Mouse (Mus musculus) right cerebral cortex, postnatal 4 days (tissue): ENCODE measurements around the gene Egln3.
A peak's percentile ranks its signal among the peaks of the same experiment; 100 is the strongest.

ENCODE experiments used
- DNase-seq: peaks from one replicate; pipeline ENCODE4 v3.0.0-alpha.2; 2022

Gene Egln3

DNA sequence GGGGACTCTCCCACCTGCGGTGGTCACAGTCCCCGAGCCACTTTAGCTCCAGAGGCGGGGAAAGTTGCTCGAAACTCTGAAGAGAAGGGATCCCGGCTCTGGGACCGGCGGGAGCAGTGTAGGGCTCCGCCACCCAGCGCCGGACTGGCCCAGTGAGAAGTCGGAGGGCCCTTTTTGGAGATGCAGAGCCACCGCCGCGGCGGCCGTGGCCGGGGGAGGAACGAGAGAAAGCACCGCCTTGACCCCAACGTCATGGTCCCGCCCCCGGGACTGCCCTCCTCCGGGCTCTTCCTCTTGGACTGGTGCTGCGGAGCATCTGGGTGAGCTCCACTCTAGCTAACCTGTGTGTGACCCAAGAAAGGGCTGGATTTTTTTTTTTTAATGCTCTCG, at the start of gene Egln3:
Gene Egln3 (minus strand): TSS at position 205 of the 390 bp plus-strand sequence.
- peak; percentile 70 for DNase-seq

DNA sequence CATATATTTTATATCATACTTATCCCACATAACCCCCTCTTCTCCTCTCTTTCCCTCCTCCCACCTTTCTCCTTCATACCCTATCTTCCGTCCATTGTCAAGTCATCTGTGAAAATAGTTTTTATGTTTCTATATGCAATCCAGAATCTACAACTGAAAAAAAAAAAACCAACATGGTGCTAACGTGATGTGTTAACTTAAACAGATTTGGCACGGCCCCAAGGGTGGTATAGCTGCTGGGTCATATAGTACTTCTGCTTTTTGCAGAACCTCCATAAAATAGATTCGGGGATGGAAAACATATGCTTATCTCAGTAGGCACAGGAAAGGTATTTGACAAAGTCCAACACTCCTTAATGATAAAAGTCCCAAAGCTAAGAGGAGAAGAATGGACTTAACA, 49.8 kb upstream of the Egln3 start:
- no peak for DNase-seq

DNA sequence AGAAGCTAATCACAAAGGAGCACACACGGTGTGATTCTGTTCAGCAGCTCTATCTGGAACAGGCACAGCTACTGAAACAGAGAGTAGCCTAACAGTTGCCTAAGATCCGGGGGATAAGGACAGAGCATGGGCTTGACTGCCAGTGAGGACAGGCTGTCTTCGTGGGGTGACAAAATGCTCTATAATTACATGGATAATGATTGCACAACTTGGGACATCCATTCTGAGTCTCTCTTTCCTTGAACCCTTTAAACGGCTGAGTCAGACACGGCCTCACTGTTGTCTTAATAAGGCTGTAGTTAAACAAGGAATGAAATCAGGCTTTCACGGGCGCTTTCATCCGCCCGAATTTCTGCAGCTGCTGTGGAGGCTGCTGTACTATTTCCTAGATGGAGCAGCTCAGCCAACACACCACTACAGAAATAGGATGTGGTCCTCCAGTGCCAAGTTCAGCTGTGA, 48.3 kb upstream of the Egln3 start:
- no peak for DNase-seq

DNA sequence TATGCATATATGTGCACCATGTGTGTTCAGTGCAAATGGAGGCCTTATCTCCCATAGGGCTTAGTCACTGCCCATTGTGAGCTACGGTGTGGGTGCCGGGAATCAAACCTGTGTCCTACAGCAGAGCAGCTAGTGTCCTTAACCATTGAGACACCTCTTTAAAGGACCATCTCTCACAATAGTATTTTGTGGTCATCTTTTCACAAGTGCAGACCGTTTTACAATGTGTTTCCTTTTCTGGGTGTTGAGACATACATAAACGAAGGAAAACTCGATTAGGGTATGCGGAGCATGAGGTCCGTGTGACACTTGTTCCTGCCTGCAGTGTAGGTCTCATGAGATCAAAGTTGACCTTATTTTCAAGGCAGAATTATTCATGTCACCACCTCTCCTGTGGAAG, 44.2 kb upstream of the Egln3 start:
- no peak for DNase-seq

- DNase-seq: no peak
Observed at GRCm38 (mm10) chr12:54243158-54243557, 39.5 kb upstream of the Egln3 start.

GRCm38 (mm10) chr12:54241976-54242375, 38.3 kb upstream of the Egln3 start:
- DNase-seq: no peak

DNA sequence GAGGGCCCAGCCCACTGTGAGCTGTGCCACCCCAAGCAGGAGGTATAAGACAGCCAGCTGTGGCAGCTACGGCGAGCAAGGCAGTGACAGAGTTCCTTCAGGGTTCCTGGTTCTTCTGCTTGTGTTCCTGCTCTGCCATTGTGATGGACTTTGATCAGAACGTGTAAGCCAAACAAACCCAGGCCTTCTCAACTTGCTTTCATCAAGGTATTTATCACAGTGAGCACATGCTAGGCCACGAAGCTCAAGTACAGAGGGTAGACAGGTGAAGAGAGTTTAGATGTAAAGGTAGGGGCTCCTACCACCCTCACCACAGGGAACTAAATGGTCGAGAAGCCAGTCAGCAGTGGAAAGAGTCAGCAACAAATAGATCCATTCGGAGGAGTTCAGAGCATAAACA, 30.1 kb upstream of the Egln3 start:
- no peak for DNase-seq

- no peak for DNase-seq
Observed at GRCm38 (mm10) chr12:54232996-54233603, 29.4 kb upstream of the Egln3 start.

- no peak for DNase-seq
Observed at GRCm38 (mm10) chr12:54232456-54232855, 28.8 kb upstream of the Egln3 start.

DNA sequence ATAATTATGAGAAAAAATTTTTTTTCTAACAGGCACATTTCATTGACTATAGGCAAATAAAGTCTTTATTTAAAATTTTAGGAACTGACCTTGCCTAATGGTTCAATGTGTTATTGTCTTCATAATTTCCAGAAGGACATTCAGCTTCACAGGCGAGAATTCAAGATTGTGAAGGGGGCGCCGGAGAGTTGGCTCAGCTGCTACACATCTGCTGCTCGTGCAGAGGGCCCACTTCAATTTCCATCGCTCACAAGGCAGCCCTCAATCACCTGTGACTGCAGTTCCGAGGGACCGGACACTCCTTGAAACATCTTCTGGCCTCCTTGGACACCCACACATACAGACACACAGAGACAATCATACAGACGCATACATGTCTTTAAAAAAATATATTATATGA, 23.9 kb upstream of the Egln3 start:
- DNase-seq: no peak

GRCm38 (mm10) chr12:54226341-54226740, 22.7 kb upstream of the Egln3 start:
- no peak for DNase-seq

- DNase-seq: no peak
Observed at GRCm38 (mm10) chr12:54225610-54226009, 21.9 kb upstream of the Egln3 start.

DNA sequence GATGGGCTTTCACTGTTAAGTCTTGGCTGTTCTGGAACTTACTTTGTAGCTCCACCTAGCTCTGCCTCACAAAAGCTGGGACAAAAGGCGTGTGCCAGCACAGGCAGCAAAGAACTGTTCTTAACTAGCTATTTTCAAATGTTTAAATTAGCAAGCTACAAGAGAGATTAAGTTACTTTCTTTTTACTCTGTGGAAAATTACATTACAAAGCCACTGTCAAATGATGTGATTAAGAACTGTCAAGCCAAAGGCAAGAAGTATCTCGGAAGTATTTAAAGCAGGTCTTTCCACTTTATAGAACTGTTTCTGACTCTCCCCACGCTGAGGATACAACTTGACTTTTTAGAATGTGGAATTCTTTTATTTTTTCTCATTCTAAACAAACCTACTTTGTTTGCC, 21.4 kb upstream of the Egln3 start:
- DNase-seq: no peak

DNA sequence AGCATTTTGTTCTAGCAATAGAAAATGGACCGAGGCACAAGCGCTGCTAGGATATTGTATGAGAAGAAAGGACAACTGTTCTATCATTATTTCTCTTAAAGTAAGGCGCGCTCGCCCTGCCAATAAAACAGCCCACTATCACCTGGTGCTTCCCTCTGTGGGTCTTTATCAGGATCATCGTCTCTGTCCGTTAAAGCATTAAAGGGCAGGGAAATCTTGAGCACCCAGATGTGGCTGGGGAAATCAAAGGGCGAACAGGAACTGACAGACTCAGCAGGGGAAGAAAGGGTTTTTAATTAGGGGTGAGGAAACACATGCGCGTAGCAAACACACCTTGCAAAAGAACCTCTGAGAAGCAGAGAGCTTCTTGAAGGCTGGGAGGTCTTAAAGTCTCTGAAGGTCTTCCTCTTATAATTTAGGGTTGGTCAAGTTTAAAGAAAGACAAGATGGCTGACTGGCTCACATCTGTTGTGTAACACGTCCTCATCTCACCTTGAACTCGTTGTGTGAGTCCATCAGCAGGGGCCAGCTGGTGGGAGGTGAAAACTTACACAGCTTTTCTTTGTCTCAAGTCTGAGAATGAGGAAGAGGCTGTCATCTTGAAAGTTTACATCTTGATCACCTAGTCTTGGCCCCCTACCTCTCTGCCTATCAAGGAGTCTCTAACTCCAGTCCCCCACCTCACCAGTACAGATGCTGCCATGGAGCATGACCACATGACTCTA, 18.5 kb upstream of the Egln3 start:
- no peak for DNase-seq

DNA sequence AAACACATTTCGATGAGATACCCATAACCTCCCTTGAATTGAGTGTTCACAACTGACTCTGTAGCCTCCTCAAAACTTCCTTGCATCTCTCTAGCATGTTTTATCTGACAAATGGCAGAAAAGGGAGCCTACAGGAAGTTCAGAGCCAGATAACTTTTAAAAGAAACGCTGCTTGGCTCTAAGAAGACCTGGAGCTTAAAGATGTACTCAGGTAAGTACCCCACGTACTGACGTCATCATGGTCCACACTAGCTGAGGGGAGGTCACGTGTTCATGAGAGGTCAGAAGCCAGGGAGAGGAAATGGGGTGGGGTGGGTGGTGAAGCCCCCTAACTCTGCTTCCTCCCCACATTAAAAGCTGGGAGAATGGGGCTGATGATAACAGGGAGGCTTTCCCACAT, 13.0 kb upstream of the Egln3 start:
- DNase-seq: no peak

- no peak for DNase-seq
Observed at GRCm38 (mm10) chr12:54214426-54214825, 10.8 kb upstream of the Egln3 start.

DNA sequence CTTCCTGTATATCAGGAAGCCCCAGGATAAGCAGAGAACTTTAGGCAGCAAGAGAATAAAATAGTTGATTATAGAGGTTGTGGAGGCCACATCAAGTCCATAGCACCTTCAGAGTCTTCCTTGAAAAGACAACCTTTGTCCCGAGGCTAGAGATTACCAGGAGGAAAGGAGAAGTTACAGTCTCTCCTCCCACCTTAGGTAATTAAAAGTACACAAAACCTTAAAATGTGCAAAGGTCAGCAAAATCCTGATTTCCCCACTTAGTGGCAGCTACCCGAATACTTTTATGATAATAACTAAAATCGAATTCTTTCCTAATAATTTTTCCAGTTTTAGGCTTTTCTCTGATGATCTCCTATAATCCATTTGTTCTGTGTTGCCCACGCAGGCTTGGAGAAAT, 10.2 kb upstream of the Egln3 start:
- DNase-seq: no peak

GRCm38 (mm10) chr12:54213230-54213629, 9.6 kb upstream of the Egln3 start:
- DNase-seq: no peak

DNA sequence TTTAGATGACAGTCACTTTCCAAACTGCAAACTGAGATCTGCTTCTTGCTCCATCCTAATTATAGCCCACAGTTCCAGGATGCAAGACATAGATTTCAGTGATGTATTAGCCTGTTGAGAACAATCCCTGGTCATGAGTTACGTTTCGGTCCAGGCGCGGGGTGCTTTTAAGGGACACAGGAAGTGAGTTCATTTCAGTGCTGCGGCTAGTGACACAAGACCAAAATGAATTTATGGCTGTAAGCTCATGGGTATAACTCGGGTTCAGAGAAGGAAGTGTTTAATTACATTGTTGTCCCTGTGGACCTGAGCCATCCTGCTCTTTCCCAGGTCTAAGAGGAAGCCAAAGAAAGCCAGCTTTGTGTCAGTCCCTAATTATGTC, 5.5 kb upstream of the Egln3 start:
- DNase-seq: no peak

- DNase-seq: no peak
Observed at GRCm38 (mm10) chr12:54208433-54209181, 4.9 kb upstream of the Egln3 start.

DNA sequence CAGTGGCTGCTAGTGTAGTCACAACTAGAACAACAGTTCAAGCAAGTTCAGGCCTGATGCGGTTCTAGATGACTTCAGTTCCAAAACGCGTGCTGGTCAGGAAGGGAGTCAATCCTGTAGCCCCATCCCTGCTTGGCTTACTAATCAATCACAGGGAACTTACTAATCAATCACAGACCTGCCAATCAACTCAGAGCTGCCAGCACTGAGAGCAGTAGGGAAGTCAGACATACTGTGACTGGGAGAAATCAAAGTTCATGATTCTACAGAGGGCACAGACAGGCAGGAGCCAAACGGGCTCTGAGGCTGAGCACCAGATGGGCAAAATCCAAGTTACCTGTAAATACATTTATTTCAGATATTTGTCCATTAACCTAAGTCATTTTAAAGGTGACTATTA, 2.1 kb upstream of the Egln3 start:
- DNase-seq: no peak

DNA sequence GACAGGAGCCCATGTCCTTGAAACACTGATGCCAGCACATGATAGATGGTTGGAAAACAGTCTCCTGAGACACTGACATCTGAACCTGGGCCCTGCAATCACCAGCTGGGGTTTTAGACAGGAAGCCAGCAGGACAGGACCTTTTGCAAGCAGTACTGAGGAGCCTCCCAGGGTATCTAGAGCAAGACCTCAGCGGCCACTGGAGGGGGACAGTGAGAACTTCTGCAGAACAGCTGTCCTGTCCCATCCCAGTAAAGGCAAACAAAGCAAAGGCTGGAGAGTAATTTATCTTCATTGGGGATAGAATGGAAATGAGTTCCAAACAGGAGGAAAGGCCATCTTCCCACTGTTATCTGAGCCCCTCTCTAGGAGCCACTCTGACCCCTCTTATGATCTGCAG, 1.5 kb upstream of the Egln3 start:
- DNase-seq: no peak

- DNase-seq: peak; percentile 26
Observed at GRCm38 (mm10) chr12:54202765-54203655, 650 bp downstream of the Egln3 start.
